Mouse (Mus musculus) hematopoietic stem cell, adult 5-6 weeks (primary cell): ENCODE measurements around the gene 1700034J05Rik. TPM values are rescaled to one million over a fixed set of nuclear protein-coding genes. Genes with fewer than 3 reads are reported as not detected.
A peak's percentile ranks its signal among the peaks of the same experiment; 100 is the strongest.

ENCODE experiments used
- ATAC-seq, 2 experiments: fragments of 125-278 bp in 1 of 2; replicated peaks in 1 of 2; 2 replicates each; pipeline ENCODE4 v1.8.0; 2016 to 2017; ENCODE audit warnings: inconsistent platforms in 2 of 2, mild to moderate bottlenecking in 2 of 2, moderate number of reproducible peaks in 2 of 2, low read depth in 1 of 2, moderate TSS enrichment in 1 of 2; ENCODE audit not compliant: low FRiP score in 2 of 2, poor library complexity in 2 of 2, severe bottlenecking in 2 of 2, insufficient read depth in 1 of 2, low TSS enrichment in 1 of 2
- total RNA-seq: library from RNA; stranded (forward); fragments of 172-1452, 232-1000 nt; gene quantifications from 2 replicates; pipeline ENCODE4 v1.2.3, GENCODE M21; 2017

Gene 1700034J05Rik
- total RNA-seq, 1 experiment from 2014 or later, result not detected

DNA sequence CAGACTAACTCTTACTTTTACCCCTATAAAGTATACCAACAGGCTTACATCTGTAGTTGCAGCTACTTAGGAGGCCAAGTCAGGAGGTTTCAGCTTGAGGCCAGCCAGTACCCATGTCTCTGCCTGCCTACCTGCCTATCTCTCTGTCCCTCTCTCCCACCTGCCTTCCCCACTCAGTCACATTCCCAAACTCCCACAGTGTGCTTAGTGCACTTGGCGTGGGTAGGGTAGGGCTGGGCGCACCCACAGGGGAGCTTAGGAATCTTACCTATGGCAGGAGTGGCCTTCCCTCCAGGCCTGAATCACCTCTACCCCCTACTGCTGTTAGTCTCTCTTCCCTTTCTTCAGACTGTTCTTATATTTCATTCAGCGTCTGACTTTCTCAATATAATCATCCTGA is 16.6 kb upstream of the 1700034J05Rik start:
- no peak for ATAC-seq

DNA sequence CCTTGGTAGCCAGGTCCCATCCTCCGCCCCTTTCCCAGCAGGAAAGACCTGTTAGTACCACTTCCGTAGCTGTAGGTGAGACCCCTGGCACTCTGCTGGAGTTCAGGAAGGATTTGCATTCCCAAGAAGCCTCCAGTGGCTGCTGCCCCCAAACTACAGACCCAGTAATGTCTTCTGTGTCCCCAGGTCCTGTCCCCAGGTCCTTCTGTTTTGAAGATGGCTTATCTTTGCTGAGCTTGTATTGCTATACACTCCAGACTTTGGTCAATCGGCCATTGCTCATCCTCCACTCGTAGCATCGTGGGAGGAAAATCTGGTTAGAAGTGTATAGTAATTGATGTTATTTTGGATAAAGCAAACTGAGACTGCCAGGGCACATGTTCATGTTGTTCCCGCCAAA is 13.6 kb upstream of the 1700034J05Rik start:
- no peak for ATAC-seq

DNA sequence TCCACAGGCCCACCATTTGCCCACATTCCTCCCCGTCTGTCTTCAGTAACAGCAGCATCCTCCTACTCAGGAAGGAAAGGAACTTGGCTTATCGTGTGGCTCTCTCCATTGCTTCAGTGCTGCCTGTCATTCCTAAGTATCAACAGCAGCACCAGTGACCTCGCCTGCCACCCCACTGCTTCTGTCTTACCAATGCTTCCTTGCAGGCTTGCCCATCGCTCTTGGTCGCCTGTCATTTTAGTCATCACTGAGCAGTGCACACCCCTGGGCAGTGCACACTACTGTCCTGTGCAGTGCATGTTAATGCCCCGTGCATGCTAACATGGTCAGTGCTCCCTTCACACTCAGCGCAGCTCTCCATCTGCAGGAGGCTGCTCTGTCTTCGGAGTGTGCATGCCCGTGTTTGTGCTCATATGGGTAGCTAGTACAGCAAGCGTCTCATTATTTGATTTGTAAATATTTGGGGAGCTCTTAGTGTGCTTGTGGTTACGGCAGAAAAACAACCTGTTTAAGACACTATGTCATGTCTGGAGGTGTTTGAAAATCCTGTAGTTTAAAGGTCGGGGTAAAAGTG is 12.3 kb upstream of the 1700034J05Rik start:
- ATAC-seq, result no peak

DNA sequence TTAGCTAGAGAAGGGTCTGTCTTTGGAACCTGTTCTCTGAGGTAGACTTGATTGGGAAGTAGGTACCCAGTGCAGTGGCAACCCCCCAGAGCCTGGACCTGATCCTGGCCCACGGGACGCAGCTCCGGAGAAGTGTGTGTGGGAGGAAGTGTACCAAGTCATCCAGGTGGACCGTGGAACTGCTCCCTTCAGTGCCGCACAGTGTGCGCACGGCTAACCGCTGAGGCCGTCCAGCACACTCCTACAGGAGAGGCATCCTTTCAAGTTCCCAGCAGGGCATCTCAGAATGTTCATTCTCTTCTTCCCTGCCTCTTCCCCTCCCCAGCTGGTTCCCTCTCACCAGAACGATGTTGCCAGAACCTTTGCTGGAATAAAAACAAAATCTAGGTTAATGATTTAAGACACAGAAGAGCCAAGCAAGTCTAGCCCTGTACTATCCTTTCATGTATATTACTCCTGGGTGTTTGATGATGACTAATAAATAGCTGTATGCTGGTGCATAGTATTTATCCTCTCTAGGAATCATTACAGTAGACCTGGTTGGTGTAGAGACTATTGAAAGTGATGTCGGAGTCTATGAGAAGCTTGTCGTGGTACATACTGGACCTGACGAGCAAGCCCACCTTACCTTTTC is 11.0 kb upstream of the 1700034J05Rik start:
- ATAC-seq, result no peak

DNA sequence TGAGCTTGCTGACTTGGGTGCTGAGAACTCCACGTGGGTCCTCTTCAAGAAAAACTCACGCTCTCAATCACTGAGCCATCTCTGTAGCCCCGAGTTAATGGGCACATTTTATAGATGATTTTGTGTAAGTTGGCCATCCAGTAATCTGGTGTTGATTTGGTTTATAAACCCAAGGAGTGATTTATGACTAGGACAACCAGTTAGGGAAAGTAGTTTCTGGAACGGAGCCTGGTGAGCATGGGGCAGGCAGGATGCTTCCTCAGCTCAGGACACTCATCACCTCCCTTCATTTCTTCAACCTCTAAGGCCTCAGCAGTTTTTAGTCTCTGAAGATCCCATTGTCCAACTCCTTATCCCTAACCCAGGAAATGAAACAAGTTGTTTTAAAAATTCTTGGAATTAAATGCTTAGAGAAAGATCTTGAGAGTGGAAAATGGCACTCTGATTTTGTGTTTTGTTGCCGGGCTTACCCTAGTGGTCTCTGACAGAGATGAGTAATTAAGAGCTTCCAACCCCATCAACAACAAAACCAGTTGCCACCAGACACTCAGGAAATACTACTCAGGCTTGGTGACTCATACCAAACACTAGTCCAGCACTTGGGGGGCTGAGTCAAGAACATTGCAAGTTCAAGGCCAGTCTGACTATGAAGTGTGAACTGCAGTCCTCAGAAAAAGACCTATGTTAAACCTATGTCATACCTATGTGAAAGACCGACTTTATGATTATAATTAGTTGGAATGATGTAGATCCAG is 9.4 kb upstream of the 1700034J05Rik start:
- no peak for ATAC-seq

DNA sequence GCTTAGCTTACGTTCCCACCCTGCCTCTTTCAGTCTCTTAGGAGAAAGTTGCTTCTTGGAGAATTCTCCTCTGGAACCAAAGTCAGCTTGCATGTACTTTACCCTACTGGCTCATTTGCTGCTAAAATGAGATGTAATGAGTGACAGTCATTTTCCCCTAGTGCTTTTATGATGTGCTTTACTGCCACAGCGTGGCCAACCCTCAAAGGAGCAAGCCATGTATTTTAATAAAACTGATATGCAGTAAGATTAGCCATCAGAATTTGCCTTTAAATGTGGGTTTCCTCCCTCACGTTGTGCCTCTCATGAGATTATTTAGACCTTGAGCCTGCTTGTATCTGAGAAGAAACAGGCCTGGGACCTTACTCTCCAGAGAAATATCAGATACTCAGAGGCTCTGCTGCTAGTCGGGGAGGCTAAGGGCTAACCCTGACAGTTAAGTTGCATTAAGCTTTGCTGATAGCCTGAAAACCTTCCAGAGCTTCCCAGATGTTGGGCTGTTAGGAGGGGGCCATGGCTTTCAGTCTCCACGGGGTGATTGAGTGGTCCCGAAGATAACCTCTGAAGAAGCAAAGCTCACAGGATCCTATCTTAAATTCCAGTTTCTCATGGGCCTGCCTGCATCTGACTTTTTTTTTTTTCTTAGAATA is 7.7 kb upstream of the 1700034J05Rik start:
- ATAC-seq, result no peak

DNA sequence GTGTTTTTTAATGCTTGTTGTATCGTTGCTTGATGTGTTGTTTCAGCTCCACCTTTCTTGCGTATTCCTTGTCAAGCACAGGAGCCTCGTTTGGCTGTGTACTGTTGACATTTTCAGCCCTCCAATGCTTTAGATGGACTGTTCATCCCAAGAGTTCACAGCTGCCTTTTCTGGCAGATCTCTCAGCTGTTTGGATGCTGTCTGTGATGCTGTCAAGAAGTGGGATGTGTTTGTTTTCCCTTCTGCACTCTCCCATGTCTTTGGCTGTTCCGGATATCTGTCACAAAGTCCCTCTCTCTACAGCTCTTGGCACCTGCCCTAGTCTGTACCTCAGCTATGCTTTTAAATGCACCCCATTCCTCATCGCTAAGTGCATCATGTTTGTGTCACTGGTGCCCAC is 6.7 kb upstream of the 1700034J05Rik start:
- ATAC-seq, result no peak

DNA sequence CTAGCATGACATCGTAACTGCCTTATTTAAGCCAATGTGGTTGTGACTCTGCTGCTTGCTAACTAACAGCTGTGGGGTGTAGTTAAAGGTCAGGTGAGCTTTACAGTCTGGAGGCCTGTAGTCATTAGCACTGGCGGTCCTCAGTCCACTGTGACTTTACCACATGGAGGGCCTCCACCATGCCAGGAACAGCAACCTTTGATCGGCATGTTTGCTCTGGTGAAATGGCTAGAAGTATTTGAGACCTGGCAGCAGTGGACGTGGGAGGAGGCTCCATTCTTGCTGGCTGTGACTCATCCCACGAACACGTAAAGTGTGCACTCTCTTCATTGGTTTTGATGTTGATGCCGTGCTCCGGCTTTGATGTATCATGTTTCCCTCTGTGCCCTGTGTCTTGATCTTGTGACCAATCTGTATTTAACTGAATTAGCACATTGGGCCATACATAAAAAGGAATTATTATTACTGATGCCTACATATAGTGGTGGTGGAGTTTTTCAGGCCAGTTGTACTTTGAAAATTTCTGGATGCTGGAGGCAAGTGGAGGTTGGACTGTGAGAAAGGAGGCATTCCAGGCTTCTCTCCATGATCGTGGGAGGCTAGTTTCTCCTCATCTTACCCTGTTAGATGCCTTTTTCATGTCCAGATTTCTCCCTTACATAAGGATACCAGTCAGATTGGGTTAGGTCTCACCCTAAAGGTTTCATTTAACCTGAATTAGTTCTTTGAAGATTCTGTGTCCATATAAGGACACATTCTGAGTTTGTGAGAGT is 5.9 kb upstream of the 1700034J05Rik start:
- no peak for ATAC-seq

DNA sequence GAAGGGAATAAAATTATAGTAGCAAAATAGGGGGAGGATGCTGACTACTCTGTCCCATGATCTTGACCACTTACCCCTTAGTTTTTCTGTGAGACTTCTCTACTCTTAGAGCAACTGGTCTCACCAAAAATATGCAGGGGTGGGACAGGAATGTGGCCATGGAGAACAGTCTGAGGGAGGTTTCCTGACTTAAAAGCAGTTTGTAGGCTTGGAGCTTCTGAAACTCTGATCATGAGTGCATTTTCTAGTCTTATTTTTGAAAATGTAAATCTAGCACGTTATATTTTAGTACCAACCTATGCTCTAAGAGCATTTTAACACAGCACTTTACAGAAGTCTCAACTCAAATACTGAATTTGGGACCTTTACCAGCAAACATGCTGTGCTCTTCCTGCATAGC is 4.5 kb upstream of the 1700034J05Rik start:
- ATAC-seq, result no peak

DNA sequence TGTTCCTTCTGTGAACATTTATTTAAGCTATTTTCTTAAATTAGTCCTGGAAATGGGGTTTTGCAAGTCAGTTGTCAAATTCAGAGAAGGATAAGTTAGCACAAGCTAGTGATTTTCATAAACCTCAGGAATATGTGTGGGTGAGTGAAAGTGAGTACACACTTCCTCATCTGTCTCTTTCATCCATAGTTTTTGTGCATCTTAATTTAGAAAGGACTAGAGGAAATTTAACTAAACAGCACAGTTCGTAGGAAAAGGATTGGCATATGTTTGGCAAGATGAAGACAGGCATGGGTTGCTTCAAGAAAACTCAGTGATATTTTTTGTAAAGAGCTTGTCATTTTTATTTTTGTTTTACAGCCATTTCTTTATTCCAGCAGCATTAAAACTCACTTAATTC is 2.7 kb upstream of the 1700034J05Rik start:
- no peak for ATAC-seq

DNA sequence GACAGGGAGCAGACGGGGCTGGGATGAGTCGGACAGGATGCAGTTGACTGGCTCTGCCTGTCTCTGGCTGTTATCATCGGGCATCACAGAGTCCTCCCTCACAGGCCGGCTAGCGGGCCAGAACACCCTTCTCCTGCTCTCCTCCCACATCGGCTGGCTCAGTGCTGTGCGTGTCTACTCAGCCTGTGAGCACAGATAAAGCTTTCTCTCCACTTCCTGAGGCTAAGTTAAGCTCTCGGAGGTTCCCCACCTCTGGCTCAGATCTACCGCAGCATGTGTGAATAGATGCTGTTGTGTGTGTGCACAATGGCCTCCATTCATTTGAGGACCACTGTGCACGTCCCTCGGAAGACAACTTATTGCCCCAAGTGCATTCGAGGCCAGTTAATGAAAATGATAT is 1.7 kb upstream of the 1700034J05Rik start:
- ATAC-seq, result peak; percentile 52 to 56; a peak in 1 of 4 replicates

DNA sequence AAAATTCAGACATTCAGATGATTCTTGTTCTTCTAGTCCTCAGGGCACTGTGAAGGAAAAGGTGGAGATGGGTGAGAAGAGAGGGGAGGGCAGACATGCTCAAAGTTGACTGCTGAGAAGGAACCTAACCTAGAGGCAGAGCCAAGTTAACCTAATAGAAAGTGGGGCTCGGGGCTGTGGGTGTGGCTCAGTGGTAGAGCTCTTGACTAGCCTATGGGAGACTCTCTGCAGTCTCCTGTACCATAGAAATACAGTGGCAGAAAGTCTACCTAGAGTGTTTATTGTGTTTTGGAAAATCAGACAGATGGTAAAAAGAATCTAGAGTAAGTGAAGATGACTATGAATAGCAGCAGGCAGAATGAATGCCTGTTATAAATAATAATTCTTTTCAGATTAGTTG is 1.3 kb upstream of the 1700034J05Rik start:
- ATAC-seq, result no peak

DNA sequence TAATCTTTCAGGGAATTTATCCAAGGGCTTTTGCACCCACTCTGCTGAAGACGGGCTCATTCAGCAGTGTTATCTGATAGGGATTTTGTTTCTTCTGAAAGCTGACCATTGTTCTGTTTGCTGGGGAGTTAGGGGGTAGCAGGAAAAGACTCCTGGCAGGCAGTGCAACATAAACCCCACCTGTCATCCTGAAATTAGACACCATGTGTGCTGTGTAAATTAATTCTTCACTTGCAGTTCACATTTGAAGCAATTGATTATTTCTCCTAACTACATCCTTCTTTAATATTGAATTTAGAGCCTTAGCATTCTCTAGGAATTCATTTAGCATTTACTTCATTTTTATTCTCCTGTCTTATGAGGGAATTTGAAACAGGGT is 3.8 kb downstream of the 1700034J05Rik start:
- ATAC-seq, result no peak

DNA sequence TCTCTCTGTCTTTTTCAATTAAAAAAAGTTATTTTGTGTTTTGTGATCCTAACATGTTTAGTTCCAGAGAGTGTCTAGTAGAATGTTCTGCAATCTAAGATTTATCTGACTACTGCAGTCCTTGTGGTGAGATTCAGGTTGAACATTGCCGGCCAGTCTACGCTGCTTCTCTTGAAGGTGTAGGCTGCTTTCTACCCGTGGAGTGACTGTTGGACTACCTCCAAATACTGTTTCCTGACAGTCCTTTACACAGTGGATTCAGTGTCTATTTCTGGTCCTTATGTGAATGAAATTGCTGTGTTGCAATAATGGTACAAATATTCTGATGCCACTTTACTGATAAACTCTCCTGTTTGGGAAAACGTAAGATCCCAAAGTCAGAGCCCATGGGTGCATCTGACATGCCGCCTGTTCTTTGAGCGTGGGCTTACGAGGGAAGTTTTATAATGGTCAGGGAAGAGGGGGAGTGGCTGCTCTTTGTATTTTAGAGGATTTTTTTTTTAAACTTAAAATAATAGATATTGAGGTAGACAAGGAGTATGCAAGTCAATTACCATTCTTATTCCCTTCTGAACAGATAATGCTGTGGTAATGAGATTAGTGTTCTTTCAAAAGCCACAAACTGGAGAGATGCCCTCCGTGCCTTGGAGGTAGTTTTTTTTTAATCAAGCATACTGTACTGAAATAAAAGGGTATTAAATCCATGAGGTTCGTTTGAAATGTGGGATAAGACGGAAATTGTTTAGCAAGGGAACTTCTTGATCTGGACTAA is 4.4 kb downstream of the 1700034J05Rik start:
- ATAC-seq, result no peak

DNA sequence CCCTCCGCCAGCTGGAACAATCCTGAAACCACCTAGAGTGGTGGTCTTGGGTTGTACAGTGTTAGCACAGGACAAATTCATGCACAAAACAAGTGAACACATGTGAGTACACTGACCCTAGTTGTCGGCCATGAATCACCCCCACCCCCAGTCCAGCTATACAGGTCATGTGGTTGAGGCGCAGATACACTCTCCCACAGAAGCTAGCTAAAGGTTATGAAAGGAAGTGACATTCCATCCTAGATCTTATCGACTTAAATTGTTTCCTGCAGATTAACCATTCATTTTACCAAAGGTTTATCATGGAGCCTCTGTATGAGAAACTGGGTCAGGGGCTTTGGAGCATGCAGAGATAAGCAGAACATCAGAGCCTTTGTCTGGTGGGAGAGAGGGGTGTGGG is 7.0 kb downstream of the 1700034J05Rik start:
- ATAC-seq, result 0 out of 4 replicates have a peak, but pooled peaks of 1 of the 2 experiments have one; percentile 20

DNA sequence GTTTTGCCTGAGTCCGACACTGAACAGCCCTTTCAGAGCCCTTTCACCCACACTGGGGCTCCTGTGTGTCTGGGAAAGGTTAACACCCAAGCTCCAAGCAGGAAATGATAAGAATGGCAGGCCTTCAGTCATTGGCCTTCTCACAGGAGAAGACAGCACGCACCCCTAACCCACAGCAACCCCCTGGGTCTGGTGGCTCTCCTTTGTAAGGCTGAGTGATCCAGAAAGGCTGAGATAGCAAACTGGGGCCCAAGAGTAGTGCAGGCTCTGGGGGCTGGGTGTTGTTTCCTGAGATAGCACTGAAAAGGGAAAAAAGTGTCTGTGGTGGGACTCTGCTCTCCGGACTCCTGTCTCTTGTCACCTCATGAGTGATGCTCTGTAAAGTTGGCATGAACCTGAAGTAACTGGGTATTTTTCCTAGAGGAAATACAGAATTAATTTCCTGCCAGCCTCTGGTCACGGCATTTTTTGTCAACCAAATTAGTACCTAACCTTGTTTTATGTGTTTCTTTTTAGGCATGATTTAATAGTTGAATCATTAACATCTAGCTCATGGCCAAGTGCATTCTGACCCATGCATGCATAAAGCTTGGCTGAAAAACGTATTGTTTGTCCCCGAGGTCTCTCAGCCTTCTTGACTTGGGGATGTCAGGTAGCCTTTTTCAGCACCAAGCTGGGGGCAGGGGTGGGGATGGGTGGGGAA is 7.7 kb downstream of the 1700034J05Rik start:
- ATAC-seq, result no peak
